Mouse (Mus musculus) intestine, postnatal 0 days (tissue): ENCODE data around the gene Gm19345. TPM values are rescaled to one million over a fixed set of nuclear protein-coding genes. Genes with fewer than 3 reads are reported as not detected.
A peak's percentile ranks its signal among the peaks of the same experiment; 100 is the strongest.

Source experiments
- ATAC-seq: fragments of 200-750 bp; cut with Nextera tagmentation; 2 replicates; pipeline ENCODE4 v1.8.0; 2017; ENCODE audit warnings: mild to moderate bottlenecking, moderate TSS enrichment, moderate library complexity
- H3K27ac ChIP-seq: fragments of 300-500 bp; sonication (generic); 2 replicates; pipeline ENCODE4 v1.5.1; 2014; ENCODE audit warnings: mild to moderate bottlenecking, low read depth, low read length, moderate library complexity
- H3K27me3 ChIP-seq: fragments of 300-500 bp; sonication (generic); replicated peaks from 2 replicates; pipeline ENCODE4 v1.6.1; 2014; ENCODE audit warnings: low read length, mixed read lengths; ENCODE audit not compliant: control insufficient read depth, insufficient read depth
- H3K36me3 ChIP-seq: fragments of 300-500 bp; sonication (generic); 2 replicates; pipeline ENCODE4 v1.6.1; 2014; ENCODE audit warnings: mild to moderate bottlenecking, moderate library complexity; ENCODE audit not compliant: control insufficient read depth, insufficient read depth
- H3K4me1 ChIP-seq: fragments of 300-500 bp; sonication (generic); replicated peaks from 2 replicates; pipeline ENCODE4 v1.6.1; 2014; ENCODE audit warnings: antibody characterized with exemption, low read length, mixed read lengths; ENCODE audit not compliant: control insufficient read depth, insufficient read depth
- H3K4me2 ChIP-seq: fragments of 300-500 bp; sonication (generic); replicated peaks from 2 replicates; pipeline ENCODE4 v1.6.1; 2014; ENCODE audit warnings: low read depth, mild to moderate bottlenecking, moderate library complexity
- H3K4me3 ChIP-seq: fragments of 300-500 bp; sonication (generic); 2 replicates; pipeline ENCODE4 v1.5.1; 2014; ENCODE audit warnings: low read depth, low read length
- H3K9ac ChIP-seq: fragments of 300-500 bp; sonication (generic); 2 replicates; pipeline ENCODE4 v1.6.1; 2014; ENCODE audit warnings: mild to moderate bottlenecking, low read depth, low read length
- H3K9me3 ChIP-seq: fragments of 300-500 bp; sonication (generic); 2 replicates; pipeline ENCODE4 v1.6.1; 2016; ENCODE audit warnings: mixed run types; ENCODE audit not compliant: control insufficient read depth
- CTCF ChIP-seq: sonication (generic); IDR thresholded peaks from 2 replicates; pipeline ENCODE4 v1.5.1; 2016; ENCODE audit warnings: low read depth, mild to moderate bottlenecking, control low read depth, antibody characterized with exemption, moderate library complexity
- WGBS: fragments of 180-500 bp; shearing (Covaris S2); extraction: QIAGEN DNeasy Blood & Tissue Kit; methylation state at CpG from one replicate; pipeline ENCODE4 v1.1.7; 2014; 5-methylcytosine and 5-hydroxymethylcytosine counted together
- polyA plus RNA-seq: library from polyadenylated mRNA; unstranded; fragments of >200 nt; fragmentation: Nextera tagmentation; extraction: Ambion mirVana; gene quantifications from 2 replicates; pipeline ENCODE4 v1.2.1, GENCODE M21; 2015

Gene Gm19345
- 0.16 and 0.39 TPM in 2 replicates for polyA plus RNA-seq

DNA sequence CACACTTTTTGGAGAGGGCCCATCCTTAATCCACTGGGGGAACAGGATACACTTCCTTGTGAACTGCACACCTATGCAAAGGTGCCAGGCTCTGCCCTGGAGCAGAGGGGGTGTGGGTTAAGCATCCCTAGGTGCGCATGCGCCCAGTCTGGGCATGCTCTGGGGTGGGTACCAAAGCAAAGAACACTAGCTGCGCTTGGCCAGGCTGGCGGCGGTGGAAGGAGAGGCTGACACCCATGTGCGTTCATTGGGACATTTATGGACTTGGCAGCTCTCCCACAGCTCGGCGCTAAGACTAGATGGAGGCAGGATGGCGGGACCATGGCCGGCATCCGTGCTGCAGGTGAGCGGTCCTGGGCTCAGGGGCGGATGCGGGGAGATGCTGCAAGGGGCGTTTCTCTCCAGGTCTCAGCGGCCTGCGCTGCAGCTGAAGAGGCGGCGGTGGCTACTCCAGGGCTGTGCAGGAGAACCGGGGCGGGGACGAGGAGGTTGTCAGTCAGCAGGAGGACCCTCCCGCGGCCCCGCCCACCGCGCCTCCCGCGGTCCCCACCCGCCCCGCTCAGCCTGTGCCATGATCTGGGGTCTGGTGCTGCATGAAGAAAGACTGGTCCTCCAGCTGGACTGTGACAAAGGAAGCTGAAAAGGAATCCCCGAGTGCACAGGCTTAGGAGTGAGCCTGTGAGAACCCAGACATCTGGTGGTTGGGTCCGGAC is at the start of gene Gm19345:
Gene Gm19345, plus strand, starts transcription at position 146 of the 713 bp plus-strand sequence.
- Histone ChIP-seq H3K9ac (no peak within 1 kb of the TSS), H3K27ac (no peak within 1 kb of the TSS), H3K9me3 (no peaks in the 10 kb centered on the region), H3K4me1 (no peaks in the 10 kb centered on the region), H3K4me3 (no peak within 1 kb of the TSS), H3K36me3 (no peaks in the 10 kb centered on the region), H3K27me3 (peaks cover 27% of the 10 kb centered on the region), H3K4me2 (peak within 1 kb of the TSS; percentile 54)
- 2% methylated on average over 33 of the region's 33 CpGs for WGBS
- peak; percentile 37; the same call in 1 of the 2 replicates for ATAC-seq
- TF ChIP-seq CTCF = no peak

DNA sequence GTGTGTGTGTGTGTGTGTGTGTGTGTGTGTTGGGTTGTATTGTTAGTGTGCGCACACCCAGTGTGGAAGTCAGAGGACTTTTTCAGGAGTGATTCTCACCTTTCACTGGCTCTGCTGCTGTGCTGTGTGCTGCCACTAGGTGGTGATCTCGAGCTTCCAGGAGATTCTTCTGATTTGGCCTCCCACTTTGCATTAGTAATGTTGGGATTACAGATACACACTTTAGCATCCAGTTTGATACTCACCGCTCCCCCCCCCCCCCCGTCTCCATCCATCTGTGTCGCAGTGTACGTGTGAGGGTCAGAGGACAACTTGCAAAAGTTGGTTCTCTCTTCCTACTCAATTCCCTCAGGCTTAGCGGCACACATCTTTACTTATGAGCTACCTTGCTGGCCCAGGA is 48.8 kb upstream of the Gm19345 start:
- Histone ChIP-seq H3K36me3 (no peaks in the 10 kb centered on the region), H3K4me1 (no peaks in the 10 kb centered on the region), H3K27me3 (no peaks in the 10 kb centered on the region), H3K4me2 (no peak overlapping the region), H3K9ac (no peak overlapping the region), H3K9me3 (0 out of 2 replicates have a peak, but pooled peaks cover 3% of the 10 kb centered on the region), H3K27ac (no peak overlapping the region), H3K4me3 (no peak overlapping the region)
- ATAC-seq = no peak
- peak; percentile 93 for TF ChIP-seq CTCF
- 21% methylated on average over 7 of the region's 7 CpGs for WGBS

DNA sequence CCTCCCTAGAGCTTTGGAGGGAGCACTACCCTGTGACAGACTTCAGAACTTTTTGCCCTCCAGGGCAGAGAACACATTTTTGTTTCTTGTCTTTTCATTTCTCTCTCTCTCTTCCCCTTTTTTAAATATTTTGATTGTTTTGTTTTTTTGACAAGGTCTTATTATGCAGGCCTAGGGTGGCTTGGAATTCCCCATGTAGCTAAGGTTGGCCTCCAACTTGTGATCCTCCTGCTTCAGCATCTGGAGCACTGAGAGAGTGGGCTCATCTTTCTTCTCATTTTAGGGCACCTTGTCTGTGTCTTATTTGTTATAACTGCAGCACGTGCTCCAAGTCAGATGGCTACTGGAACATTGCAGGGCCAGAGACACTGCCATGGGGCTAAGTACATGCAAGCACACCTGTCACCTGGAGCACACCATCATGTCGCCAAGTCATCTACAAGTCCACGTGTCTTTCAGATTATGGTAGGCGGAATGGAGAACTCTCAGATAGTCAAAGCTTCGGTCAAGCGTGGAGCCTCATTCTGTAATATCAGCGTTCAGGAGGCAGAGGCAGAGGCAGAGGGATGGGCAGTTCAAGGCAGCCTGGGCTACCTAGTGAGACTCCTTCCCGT is 45.3 kb upstream of the Gm19345 start:
- Histone ChIP-seq H3K4me3 (no peak overlapping the region), H3K4me2 (no peak overlapping the region), H3K9me3 (0 out of 2 replicates have a peak, but pooled peaks cover 3% of the 10 kb centered on the region), H3K4me1 (no peaks in the 10 kb centered on the region), H3K36me3 (peaks cover 25% of the 10 kb centered on the region), H3K27me3 (no peaks in the 10 kb centered on the region), H3K27ac (no peak overlapping the region), H3K9ac (no peak overlapping the region)
- TF ChIP-seq CTCF = no peak
- no peak for ATAC-seq
- WGBS = 89% methylated on average over 8 of the region's 8 CpGs

DNA sequence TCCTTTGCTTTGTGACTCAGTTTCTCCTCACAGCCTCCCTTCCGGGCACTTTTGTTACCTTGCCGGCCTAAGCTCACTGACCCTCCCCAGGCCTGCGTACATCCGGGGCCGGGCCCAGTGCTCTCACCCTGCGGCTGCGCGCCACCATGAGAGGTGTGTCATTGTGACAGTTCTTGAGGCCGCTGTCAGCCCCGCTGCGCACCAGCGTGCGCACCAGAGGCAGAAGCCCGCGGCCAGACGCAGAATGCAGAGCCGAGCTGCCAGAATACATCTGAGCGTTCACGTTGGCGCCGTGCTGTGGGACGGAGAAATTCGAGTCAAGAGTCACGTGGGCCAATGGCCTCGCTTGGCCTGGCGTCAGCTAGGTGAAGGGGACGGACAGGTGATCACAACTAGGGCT is 42.4 kb upstream of the Gm19345 start:
- no peak for TF ChIP-seq CTCF
- Histone ChIP-seq H3K4me1 (no peaks in the 10 kb centered on the region), H3K36me3 (peaks cover 36% of the 10 kb centered on the region), H3K9me3 (0 out of 2 replicates have a peak, but pooled peaks cover 3% of the 10 kb centered on the region), H3K4me2 (no peak overlapping the region), H3K4me3 (no peak overlapping the region), H3K27me3 (no peaks in the 10 kb centered on the region), H3K9ac (no peak overlapping the region), H3K27ac (no peak overlapping the region)
- WGBS = 53% methylated on average over 27 of the region's 27 CpGs
- ATAC-seq = no peak

DNA sequence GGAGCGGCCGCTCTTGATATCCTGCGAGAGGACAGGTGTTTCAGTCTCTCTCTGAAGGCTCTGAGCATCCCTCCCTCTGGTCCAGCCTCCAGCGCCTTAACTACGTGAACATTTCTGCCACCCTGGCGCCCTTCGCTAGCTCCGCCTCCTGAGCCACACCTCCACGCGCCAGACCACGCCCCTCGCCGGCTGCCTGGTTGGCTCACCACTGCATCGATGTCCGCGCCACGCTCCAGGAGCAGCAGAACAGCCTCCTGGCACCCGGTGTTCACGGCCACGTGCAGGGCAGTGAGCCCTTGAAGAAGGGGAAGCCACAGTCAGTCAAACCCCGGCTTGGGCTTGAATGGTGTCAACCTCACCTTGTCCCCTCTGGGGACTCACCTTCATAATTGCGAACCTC is 40.7 kb upstream of the Gm19345 start:
- Histone ChIP-seq H3K4me3 (no peak overlapping the region), H3K9ac (no peak overlapping the region), H3K36me3 (peaks cover 44% of the 10 kb centered on the region)

DNA sequence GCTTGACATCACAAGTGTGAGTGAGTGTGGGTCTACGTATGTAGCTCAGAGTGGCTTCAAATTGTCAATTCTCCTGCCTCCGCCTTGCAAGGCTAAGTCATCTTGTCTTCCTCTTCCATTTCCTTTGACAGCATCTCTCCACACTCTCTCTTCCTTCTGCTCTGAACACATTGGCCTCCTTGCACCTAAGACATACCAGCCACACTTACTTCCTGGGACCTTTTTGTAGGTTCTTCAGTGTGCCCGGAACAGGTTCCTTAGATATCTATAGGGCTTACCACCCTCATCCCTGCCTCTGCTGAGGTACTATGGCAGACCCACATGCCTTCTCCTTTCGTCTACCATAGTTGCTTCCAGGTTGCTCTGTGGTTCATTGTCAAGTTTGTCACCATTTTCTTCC is 38.6 kb upstream of the Gm19345 start:
- Histone ChIP-seq H3K9ac (no peak overlapping the region), H3K36me3 (peaks cover 43% of the 10 kb centered on the region), H3K9me3 (no peaks in the 10 kb centered on the region), H3K4me2 (no peak overlapping the region), H3K27ac (no peak overlapping the region), H3K4me1 (peaks cover 3% of the 10 kb centered on the region; the same call in 1 of the 2 replicates), H3K27me3 (no peaks in the 10 kb centered on the region), H3K4me3 (no peak overlapping the region)
- WGBS = 90% methylated on average over 4 of the region's 4 CpGs
- TF ChIP-seq CTCF = no peak
- no peak for ATAC-seq

More for the DNA sequence above, 40.7 kb upstream of the Gm19345 start:
- WGBS = 24% methylated on average over 22 of the region's 22 CpGs
- Histone ChIP-seq H3K4me1 (no peaks in the 10 kb centered on the region), H3K4me2 (no peak overlapping the region), H3K27ac (no peak overlapping the region), H3K9me3 (no peaks in the 10 kb centered on the region), H3K27me3 (no peaks in the 10 kb centered on the region)
- peak; percentile 29; the same call in 1 of the 2 replicates for ATAC-seq
- no peak for TF ChIP-seq CTCF
